Mouse (Mus musculus) left cerebral cortex, adult 11 months (tissue): ENCODE data around the gene Pip5k1a.
"Not testable (repeated sequence)": the region's sequence is repeated elsewhere in the genome, so short reads cannot be mapped to it uniquely, and the experiment has no call there.

Experiments
- DNase-seq: peaks from one replicate; pipeline ENCODE4 v3.0.0; 2022; ENCODE audit warnings: low spot score

Gene Pip5k1a

DNA sequence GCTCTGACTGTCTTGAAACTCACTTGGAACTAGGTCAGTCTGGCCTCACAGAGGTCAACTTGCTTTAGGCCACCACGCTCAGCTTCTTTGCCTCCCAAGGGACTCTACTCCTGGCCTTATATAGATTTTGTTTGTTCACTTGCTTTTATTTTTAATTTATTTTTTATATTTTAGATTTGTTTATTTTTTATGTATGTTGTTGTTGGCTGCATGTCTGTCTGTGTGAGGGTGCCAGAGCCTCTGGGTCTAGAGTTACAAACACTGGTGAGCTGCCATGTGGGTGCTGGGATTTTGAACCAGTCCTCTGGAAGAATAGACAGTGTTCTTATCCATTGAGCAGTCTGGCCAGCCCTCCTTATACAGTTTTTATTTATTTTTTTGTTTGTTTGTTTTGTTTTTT, 6.0 kb upstream of the Pip5k1a start:
- no peak for DNase-seq

GRCm38 (mm10) chr3:95110911-95111726, 4.4 kb upstream of the Pip5k1a start, which contains the start of gene Vps72:
TSS of gene Vps72 (plus strand) at chr3:95111022.
- DNase-seq = peak; percentile 81

DNA sequence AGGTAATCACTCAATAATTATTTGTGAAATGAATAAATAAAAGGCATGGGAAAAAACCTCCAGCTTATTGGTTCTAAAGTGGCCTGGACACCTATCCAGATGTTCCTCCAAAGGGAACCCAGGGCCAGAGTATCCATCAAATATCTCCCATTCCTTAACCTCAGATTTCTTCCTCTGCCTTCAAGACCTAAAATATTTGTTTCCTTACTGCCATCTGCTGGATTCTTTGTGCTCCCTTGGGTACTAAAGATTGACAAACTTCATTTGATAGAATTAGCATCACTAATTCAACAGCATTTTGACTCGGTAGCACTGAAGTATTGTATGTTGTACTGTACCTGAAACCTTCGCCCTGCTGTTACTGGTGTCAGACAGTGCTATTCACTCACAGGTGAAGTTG, 1.2 kb upstream of the Pip5k1a start:
- DNase-seq = no peak

GRCm38 (mm10) chr3:95107308-95107707, 578 bp upstream of the Pip5k1a start:
- DNase-seq = not testable (repeated sequence)

GRCm38 (mm10) chr3:95105586-95106337, 968 bp downstream of the Pip5k1a start:
- DNase-seq = no peak

DNA sequence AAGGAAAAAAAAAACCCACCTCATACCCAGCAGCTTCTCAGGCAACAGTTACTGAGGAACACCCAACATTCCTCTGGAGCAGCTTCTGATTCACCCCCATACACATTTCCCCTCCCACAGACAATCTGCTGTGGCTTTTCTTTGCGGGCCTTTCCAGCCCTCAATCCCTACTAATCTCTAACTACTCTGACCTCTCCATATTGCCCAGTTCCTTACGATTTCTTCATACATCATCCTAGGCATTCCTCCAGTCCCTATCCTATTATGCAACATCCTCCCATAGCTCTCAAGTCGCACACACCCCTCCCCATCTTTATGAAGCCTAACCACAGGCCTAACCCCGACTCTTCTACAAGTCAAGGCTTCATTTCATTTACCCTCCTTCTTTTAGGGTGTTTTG, 1.6 kb downstream of the Pip5k1a start:
- no peak for DNase-seq

DNA sequence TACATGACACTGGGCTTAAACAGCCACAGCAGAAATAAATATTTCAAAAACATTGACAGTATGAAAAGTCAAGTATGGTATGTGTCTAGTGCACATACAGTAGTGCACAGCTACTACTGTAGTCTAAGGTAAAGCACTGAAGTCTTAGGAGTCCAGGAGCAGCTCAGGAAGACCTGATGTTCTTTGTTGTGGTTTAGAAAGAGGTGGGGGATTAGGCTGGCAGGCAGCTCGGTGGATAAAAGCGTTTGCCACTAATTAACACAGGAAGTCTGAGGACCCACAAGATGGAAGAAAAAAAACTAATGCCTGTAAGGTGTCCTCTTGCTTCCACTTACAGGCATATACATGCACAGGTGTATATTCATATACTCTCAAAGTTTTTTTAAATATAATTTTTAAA, 5.9 kb downstream of the Pip5k1a start:
- DNase-seq = no peak

- no peak for DNase-seq
Measured at GRCm38 (mm10) chr3:95088071-95088470, 18.7 kb downstream of the Pip5k1a start.

DNA sequence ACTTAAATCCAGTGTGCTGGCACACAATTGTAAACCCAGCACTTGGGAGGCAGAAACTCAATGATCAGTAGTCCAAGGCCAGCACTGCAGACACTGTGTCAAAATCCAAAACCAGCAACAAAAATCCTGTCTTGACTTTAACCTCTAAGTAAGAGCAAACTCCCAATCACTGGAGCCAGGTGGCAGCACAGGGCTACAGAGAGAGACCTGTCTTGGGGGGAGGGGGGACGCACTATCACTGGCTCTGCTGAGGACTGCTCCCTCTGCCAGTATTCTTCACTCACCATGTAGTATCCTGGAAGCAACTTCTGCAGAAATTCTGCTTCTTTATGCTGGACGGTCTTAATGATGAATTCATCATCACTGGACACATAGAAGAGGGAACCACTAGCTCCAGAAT, 35.1 kb downstream of the Pip5k1a start:
- DNase-seq = no peak

DNA sequence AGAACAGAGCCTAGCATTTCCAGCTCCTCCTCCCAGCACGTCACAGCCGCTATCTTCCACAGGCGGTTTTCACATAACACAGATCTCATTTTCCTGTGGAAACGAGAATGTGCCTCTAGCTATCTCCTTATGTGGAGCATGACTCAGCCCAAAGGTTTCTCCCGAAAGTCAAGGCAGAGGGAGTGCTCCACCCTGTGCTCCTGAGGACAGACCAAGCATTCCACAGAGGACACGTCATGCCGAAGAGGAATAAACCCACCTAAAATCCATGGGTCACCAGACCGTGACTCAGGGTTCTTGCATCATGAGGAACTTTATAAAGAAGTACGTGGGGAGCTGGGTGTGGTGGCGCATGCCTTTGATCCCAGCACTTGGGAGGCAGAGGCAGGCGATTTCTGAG, 40.2 kb downstream of the Pip5k1a start:
- no peak for DNase-seq

DNA sequence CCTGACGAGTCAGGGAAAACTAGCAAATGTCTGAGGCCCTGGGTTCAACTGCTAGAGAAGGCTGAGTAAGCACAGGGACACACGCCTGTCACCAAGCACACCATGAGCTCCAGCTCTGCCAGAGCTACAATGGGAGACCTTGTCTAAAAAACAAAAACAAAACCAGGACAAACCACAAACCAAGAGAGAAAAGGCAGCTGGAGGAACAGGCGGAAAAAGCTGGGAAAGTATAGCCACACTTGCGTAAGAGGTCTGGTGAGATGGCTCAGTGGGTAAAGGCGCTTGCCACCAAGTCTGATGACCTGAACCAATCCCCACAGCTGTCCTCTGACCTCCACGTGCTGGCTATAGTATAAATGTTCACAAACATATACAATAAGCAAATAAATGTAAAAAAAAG, 40.6 kb downstream of the Pip5k1a start:
- no peak for DNase-seq

DNA sequence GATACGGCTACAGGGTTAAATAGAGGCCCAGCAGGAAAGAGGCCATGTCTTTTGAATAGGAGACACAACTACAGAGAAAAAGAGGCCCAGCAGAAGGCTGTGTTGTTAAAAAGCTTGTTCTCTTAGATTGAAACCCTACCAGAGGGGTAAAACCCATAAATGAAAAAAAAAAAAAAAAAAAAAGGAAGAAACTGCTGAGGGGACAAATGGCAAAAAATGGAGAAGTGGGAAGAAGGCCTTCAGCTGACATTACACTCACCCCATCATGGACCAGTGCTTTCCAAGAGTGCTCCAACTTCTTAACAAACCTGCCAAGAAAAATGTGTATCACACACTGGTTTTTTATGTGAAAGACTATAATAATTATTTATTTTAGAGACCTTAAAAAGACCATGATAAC, 41.2 kb downstream of the Pip5k1a start:
- no peak for DNase-seq

DNA sequence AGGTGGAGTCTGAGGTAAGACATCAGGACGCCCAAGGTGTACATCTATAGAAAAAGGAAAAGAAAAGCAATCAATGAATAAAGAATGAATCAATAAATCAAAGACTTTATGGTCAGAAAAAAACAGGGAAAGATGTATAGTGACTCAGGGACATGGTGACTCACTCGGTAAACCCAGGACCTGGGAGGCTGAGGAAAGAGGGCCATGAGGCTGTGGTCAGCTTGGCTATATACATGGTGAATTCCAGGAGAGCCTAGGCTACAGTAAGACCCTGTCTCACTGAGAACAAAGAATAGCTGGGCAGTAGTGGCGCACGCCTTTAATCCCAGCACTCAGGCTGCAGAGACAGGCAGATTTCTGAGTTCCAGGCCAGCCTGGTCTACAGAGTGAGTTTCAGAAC, 43.0 kb downstream of the Pip5k1a start:
- DNase-seq = no peak

DNA sequence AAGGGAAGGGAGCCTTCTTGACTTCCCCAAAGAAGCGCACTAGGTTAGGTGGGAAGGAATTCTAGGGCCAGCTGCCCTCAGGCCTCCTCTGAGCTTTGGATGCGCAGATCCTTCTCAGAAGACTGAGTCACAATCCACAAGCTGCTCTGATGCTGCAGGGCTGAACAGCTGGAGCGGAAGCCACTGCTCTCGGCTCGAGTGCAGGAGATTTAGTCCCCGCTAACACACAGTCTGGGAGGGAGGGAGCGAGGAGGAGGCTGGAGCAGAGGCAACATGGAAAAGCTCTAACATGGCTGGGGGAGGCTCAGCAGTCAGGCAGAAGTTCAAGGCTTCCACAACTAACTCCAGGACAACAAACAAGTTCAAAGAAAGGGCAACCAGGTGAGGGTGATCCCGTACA, 48.7 kb downstream of the Pip5k1a start:
- no peak for DNase-seq

DNA sequence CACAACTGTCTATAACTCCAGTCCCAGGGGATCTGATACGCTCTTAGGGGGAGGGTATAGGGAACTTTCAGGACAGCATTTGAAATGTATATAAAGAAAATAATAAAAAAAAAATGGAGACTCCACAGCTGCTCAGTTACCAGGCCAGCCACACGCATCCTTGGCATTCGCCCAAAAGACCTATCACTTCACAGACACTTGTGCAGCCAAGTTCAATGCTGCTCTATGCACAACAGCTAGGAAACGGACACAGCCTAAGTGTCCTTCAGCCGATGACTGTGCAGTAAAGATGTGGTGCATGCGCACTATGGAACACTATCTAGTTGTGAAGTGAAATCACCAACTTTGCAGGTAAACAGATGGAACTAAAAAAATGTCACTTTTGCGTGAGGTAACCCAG, 50.5 kb downstream of the Pip5k1a start:
- DNase-seq = no peak

DNA sequence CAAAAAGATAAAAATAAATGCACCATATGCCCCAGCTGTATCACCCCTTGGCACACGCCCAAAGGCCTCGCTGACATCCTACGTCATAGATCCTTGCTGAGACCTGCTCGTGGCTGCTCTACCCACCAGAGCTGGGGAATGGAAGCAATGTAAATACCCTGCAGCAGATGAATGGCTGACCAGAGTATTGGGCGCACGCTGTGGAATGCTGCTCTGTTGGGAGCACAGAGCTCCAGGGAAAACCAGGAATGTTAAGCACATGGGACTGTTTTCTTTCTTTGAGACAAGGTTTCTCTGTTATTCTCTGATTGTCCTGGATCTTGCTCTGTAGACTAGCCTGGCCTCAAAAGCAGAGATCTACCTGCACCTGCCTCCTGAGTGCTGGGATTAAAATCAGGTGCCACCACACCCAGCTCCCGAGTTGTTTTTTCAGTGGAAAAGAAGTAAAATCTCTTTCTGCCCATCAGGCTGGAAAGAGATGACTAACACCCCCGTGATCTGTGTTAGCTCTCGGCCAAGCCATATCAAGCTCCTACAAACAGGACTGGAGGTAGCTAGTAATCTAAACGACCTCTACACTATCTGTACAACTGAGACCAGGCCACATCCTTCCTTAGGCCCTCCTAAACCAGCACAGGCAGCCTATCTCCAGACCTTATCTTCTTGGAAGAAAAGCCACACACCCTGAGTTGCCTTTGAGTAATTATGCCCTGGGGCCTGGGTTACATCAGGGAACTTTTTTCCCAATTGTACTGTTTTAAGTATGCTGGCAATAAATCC, 52.1 kb downstream of the Pip5k1a start:
- DNase-seq = no peak

DNA sequence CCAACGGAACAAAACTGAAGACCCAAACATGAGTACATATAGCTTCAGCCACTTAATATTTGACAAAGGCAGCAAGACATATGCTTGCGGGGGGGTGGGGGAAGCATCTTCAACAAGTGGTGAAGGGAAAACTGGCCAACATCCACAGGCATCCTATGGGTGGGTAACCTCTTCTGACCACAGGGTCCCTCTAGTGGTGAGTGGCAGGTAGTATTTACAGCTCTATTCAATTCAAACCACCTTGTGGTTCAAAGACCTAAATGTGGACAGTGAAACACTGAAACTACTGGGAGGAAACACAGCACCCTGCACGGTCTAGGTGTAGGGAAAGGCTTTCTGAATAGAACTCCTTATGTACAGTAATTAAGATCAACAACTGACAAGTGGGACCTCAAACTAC, 53.0 kb downstream of the Pip5k1a start:
- DNase-seq = no peak

DNA sequence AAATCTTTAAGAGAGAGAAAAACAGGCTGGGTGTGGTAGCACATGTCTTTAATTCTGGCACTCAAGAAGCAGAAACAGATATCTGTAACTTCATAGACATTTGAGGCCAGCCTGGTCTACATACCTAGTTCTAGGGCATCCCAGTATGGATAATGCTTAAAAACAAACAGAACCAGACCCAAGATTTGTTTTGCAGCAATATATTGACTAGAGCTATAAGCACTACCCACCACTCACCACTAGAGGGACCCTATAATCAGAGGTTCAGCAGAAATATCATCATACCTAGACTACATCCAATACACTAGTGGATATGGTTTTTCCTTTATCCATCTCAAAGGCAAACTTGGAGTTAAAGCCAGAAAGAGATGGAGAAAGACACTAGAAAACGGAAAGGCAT, 53.8 kb downstream of the Pip5k1a start:
- DNase-seq = no peak

GRCm38 (mm10) chr3:95047914-95048313, 58.8 kb downstream of the Pip5k1a start:
- DNase-seq = no peak

DNA sequence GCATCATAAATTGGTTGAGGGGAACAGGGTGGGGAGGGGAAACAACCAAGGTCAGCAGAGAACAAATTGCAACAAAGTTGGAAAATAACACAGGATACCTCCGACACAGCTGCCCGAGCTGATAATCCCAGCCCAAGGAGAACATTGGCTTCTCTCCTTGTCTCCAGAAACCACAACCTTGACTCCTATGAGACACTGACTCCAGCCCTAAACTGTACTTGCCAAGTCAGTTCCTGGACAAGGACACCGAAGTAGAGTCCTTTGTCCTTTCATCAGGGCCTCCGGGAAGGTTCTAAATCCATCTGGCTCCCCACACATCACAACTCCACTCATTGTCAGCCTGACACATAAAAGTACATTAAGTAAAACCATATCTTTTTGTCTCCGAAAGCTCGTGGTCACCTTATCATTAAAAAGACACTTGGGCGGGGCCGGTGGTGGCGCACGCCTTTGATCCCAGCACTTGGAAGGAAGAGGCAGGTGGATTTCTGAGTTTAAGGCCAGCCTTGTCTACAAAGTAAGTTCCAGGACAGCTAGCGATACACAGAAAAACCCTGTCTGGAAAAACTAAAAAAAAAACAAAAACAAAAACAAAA, 60.2 kb downstream of the Pip5k1a start:
- no peak for DNase-seq

DNA sequence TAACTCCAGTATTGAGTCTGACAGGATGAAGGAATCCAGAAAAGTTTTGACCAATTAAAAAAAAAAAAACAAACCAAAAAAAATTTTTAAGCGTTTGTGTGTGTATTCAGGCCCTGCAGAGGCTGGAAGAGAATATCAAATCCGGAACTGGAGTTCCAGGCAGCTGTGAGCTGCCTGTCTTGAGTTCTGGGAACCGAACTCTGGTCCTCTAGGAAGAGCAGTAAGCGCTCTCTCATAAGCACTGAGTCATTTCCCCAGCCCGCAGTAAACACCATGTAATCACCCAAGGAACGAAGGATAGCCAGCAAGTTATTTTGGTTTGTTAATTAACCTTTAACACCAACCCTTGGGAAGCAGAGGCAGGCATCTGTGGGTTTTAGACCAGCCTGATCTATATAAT, 63.5 kb downstream of the Pip5k1a start:
- no peak for DNase-seq

DNA sequence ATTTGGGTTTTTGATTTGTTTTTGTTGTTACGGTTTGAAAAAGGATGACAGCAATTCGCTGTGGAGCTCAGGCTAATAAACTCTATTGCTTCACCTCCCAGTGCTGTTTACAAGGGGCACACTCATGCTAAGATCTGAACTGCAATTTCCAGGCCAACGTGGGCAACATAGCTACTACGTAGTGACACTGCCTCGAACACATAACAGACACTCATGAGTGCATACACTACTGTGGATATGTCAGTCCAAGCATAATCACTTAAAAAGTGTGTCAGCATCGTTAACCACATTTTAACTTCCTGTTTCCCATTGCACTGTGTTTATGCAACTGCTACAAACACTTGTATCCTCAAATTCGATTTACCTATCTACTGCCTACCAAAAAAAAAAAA, 63.9 kb downstream of the Pip5k1a start:
- DNase-seq = no peak
